Mouse (Mus musculus): Measurements from ENCODE around the gene Fem1a. TPM values are rescaled to one million over a fixed set of nuclear protein-coding genes. Genes with fewer than 3 reads are reported as not detected.

Gene Fem1a
- 2.7 TPM in 2 replicates for total RNA-seq (2015; ENCODE audit: low replicate concordance)
- total RNA-seq (2017; ENCODE audit: low replicate concordance), result 4.9 and 5.3 TPM in 2 replicates

DNA sequence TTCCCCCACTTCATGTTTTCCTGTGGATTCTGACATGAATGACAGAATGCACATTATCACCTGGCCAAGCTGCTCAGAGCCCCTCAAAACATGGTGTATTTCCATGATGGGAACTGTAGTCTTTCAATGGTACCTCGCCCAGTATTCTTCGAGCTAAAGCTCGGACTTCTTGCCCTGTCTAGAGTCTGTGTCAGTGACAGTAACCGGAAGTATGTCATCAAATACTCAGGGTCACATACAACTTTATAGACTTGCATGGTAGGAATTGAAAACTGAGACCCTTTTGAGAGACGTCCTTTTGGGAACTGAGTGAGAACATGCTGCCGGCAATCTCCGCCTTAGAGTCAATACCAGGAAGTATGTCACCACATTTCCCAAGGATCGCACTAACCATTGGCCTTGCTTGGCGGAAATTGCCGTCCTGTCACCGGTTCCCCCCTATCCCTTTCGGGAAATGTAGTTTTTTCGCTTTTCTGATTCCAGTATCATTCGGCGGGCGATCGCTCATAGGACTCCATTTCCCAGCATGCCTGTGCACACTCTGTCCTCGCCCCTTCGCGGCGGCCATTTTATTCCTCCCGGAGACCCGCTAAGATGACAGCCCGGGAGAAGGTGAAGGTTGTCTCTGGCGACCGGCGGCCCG is at the start of gene Fem1a:
TSS of gene Fem1a (plus strand) at position 572 of the 643 bp plus-strand sequence.
- ATAC-seq (replicated peaks; ENCODE audit: low FRiP score, poor library complexity, severe bottlenecking), result peak; percentile 89

DNA sequence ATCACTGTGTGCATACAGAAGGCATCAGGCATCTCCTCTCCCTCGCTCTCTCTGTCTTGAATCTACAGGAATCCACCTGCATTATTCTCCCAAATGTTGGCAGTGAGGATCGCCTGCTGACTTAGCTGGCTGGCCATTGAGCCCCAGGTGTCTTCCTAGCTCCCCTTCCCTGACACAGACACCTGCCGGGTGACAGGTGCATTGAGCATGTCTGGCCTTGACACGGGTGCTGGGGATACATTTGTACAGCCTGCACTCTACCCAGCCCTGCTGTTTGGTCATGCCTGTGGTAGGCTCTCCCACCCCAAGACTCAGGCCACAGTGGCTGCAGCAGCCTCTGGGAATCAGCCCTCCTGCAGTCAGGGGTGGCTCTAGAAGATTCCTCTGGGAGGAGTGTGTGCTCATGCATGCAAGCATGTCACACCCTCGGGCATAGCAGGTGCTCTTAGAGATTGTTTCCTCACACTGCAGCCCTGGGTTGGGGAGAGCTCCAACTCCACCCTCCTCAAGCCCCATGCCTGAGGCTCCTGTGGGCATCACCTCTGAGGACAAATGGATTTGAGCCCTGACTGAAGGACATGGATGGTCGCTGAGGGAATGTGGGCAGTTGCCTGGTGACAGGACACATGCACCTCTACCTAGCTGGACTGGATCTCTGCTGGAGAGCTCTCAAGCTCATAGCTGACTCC is 49.5 kb upstream of the Fem1a start:
- ATAC-seq (replicated peaks; ENCODE audit: low FRiP score, poor library complexity, severe bottlenecking), result no peak

DNA sequence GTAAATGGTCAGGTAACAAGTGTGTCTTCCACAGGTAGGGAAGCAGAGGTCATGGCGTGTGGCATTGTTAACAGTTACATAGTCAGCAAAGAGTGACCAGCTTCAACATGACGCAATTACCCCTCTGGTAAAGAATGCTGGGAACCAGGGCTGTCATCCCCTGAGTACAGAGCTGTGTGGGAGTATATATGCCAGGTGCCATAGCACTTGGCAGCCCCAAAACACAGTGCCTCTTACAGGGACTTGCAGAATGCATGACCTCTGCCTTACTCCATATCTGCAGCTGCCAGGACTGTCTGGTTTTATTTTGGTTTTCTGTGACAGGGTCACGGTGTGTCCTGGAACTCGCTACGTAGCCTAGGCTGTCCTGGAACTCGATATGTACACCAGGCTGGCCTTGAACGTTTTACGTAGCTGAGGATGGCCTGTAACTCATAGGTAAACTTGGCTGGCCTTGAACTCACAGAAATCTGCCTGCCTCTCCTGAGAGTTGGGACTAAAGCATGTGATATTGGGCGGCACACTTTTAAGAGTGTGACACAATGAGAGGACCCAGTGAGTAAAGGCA is 48.6 kb upstream of the Fem1a start:
- no peak for ATAC-seq (replicated peaks; ENCODE audit: low FRiP score, poor library complexity, severe bottlenecking)

DNA sequence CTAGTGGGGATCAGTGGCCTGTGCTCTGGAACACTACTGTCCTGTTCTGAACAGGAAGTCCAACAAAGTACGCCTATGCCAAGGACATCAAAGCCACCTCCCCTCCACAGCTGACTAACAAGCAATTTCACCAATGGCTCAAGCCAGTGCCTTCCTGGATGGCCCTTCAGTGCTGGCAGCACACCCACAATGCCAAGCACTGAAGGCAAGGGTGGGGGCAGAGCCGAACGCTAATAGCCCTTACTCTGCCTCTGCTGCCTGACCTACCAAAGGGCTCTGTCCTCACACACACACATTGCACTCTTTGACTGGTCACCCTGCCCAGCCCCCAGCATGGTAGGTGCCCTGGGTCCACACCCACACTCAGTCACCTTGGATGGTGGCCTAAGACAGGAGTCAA is 47.8 kb upstream of the Fem1a start:
- ATAC-seq (replicated peaks; ENCODE audit: low FRiP score, poor library complexity, severe bottlenecking), result no peak

DNA sequence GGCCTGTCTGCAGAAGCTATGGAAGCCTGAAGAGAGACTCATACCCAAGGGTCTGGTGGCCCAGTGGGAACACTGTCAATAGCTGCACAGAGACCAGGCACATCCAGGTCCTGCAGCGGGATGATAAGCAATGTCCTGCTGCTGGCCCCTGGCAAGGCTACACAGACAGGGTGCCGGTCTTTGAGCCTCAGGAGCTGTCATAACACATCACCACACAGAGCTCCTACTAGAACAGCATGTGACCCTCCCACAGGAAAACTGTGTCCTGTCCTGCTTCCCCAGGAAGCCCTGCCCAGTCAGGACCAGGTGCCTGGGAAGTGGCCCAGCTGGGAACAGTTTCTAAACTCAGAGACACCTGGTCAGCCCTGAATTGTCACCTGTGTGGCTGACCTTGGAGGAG is 45.5 kb upstream of the Fem1a start:
- ATAC-seq (replicated peaks; ENCODE audit: low FRiP score, poor library complexity, severe bottlenecking), result no peak

DNA sequence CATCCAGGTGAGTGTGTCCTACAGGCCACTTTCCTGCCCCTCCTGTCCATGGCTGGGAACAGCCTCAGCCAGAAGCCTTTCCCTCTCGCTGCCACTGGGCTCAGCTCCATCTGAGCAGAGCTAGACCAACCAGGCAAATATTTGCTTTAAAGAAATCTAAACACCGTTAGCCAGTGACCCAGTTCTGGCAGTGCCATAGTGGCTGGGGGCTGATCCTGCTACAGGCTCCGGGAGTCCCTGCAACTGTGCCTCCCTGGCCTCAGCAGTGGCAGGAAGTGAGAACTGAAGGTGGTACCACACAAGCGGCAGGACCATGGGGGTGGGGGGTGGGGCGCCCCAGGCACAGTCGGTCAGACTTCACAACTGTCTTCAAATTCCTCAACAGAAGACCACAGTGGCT is 43.9 kb upstream of the Fem1a start:
- ATAC-seq (replicated peaks; ENCODE audit: low FRiP score, poor library complexity, severe bottlenecking), result no peak

DNA sequence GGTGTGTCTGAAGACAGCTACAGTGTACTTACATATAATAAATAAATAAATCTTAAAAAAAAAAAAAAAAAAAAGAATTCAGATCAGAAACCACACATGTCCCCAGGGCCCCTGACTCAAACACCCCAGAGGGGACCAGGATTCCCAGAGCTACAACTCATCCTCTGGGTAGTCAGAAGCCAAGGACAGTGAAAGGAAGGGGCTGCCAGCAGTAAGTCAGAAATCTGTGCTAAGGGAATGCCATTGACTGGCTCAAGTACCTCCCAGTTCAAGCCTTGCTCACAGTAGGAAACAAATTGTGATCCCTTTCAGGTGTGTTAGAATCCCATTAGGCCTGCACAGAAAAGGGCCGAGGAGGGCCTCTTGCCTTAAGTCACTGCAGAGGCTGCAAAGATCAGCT is 42.4 kb upstream of the Fem1a start:
- ATAC-seq (replicated peaks; ENCODE audit: low FRiP score, poor library complexity, severe bottlenecking), result no peak

DNA sequence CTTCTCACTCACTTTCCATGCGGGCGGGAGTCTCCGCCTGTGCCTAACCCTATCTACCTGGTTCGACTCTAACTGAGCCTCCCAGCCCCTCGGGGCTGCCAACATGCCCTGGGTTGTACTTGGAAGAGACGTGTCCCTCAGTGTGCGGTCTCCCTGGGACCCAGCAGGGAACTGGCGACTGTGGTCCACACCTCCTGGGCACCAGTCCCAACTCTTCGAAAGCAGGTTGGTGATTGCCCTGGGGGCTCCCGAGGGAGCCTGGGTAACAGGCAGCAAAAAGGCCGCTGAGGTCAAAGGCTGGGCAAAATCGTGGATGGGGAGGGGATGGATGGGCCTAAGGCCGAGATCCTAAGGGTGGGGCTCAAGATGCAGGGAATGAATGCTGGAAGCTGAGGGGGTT is 38.9 kb upstream of the Fem1a start:
- no peak for ATAC-seq (replicated peaks; ENCODE audit: low FRiP score, poor library complexity, severe bottlenecking)

DNA sequence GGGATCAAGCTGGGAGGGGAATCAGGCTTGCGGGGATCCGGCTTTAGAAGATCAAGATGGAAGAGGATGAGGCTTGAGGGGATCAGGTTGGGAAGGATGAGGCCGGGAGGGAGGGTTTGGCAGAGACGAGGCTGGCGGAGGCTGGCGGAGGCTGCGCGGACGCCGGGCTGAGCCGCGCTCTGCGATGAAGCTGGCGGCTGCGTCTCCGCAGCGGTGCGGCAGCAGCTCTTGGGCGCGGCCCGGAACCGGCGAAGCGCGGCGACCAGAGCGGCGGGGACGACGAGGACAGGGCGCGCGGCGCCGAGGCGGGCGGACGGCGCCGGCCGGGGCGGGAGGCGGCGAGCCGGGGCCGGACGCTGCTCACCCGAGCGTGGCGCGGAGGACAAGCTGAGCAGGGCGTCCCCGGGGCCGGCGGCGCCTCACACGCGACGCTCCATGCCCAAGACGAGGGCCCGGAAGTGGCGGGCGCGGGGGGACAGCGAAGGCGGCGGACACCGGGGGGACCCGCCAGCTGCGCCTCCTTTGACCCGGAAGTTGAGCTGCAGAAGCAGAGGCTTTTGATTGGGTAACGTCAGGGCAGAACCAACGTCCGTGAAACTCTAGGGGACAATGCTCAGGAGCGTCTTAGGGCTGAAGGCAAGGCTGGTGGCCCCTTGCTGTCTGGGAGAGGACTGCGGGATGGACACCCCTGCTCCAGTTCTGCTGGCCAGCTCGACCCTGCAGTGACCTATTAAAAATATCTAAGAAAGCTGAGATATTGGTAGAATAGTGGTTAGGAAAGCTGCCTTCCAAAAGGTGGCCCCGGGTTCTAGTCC is 38.0 kb upstream of the Fem1a start, which contains the start of gene Dpp9:
TSS of gene Dpp9 (minus strand) at position 529 of the 815 bp plus-strand sequence.
- ATAC-seq (replicated peaks; ENCODE audit: low FRiP score, poor library complexity, severe bottlenecking), result peak; percentile 95

DNA sequence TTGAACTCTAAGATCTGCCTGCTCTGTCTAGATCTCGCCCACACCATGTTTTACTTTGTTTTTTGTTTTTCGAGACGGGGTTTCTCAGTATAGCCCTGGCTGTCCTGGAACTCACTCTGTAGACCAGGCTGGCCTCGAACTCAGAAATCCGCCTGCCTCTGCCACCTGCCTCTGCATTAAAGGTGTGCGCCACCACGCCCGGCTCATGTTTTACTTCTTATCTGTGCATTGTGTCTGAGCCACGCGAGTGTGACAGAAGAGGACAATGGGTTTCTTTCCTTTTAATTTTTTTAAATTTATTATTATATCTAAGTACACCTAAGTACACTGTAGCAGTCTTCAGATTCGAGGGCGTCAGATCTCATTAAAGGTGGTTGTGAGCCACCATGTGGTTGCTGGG is 37.4 kb upstream of the Fem1a start:
- no peak for ATAC-seq (replicated peaks; ENCODE audit: low FRiP score, poor library complexity, severe bottlenecking)

DNA sequence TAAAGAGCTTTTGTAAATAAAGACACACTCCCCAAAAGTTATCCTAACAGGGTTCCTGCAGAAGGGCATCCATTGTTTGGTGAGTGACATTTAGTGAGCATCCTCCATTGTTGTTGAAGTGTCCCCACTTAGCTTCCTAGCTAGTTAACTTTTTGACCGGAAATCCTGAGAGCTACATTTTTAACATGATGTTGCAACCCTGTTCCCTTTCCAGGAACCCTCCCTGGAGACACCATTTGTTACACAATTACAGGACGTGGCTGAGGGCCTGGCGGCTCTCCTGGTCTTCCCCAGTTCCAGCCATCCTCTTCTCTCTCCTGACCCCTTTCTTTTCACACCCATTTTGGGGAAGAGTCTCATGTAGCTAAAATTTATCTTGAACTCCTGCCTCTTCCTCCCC is 36.8 kb upstream of the Fem1a start:
- ATAC-seq (replicated peaks; ENCODE audit: low FRiP score, poor library complexity, severe bottlenecking), result no peak

DNA sequence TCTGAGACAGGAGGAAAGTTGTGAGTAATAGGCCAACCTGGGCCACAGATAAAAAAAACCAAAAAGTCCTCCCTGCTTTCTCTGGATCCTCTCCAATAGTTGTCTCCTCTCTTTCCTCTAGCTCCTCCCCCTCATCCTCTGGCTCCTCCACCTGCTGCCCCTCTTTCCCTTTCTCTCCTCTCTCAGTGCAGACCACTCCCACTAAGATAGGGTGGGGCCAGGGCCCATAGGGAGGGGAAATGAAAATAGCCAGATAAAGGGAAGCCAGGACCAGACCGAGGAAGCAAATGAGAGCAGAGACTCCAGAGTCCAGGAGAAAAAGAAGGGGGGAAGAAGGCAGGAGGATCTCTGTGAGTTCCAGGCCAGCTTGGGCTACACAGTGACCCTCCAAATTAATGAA is 31.7 kb upstream of the Fem1a start:
- no peak for ATAC-seq (replicated peaks; ENCODE audit: low FRiP score, poor library complexity, severe bottlenecking)

DNA sequence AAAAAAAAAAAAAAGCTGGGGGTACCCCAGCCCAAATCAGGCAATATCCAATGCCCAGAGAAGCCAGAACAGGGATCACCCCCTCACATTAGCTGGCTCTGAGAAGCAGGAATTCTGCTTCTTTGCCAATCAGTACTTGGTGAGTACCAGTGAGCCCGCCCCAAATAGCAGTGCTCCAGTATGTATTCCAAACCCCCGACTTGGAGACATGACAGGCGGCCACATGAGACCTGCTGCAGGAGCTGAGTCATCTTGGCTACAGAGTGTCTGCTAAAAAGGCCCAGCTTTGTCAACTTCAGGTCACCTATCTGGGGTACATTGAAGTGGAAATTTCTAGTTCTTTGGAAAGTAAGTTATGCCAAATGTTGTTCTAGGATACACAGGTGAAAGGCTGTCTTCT is 30.0 kb upstream of the Fem1a start:
- ATAC-seq (replicated peaks; ENCODE audit: low FRiP score, poor library complexity, severe bottlenecking), result no peak

DNA sequence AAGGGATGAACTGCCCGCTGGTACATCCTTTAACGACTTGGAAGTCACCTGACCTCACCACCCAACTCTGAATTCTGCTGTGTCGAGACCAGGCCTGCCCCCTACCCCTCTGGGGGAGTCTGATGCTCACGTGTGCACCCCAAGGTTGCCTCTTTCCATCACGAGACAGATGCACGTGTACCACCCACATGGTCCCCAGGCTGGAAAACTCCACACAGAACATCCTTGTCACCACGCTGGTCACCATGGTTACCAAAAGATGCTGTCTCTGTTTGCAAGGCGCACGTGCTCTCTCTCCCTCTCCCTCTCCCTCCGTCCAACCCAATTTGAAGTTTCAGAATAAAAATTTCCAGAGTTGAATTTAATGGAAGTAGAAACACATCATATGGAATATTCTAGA is 26.7 kb upstream of the Fem1a start:
- ATAC-seq (replicated peaks; ENCODE audit: low FRiP score, poor library complexity, severe bottlenecking), result no peak

DNA sequence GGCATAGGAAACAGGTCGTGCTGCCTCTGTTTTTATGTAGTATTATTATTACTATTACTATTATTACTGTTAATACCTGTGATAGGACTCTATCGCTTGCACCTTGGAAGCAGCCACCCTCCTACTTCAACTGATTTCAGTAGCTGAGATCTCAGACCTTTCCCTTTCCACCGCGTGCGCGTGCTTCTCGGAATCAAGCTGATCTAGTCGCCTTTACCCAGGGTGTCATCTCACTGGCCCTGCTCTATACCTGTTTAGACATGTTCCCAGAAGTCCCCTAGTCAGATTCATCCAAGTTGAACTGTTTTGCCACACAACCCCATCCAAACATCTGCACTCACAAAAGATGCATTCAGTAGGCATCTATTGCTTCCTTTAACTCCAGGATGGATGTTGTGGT is 23.2 kb upstream of the Fem1a start:
- no peak for ATAC-seq (replicated peaks; ENCODE audit: low FRiP score, poor library complexity, severe bottlenecking)

DNA sequence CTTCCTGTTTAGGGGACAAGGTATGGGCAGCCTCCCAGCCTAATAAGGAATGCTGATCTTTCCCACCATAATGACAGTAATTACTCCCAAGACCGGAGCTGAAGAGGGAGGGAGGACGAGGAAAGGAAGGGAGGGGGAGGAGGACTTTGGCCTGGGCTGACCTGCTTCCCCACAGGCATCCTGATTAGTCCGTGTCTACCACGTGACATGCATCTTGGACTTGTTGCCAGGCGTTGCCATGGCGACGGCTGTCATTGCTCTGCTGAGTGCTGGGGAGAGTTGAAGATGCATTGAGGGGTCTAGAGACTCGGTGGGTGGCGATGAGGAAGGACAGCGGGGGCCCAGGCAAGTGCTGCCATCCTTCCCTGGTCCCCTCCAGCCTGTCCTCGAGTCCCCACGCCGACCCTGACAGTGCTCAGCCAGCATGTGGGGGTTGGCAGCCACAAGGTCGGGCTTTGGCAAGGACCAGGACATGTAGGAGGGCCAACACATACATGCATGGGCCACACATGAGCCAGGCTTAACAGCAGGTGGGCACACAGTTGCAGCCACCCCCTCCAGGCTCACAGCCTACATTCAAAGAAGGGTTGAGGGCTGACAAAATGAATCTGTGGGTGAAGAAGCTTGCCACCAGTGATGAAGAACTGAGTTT is 22.7 kb upstream of the Fem1a start:
- ATAC-seq (replicated peaks; ENCODE audit: low FRiP score, poor library complexity, severe bottlenecking), result no peak

DNA sequence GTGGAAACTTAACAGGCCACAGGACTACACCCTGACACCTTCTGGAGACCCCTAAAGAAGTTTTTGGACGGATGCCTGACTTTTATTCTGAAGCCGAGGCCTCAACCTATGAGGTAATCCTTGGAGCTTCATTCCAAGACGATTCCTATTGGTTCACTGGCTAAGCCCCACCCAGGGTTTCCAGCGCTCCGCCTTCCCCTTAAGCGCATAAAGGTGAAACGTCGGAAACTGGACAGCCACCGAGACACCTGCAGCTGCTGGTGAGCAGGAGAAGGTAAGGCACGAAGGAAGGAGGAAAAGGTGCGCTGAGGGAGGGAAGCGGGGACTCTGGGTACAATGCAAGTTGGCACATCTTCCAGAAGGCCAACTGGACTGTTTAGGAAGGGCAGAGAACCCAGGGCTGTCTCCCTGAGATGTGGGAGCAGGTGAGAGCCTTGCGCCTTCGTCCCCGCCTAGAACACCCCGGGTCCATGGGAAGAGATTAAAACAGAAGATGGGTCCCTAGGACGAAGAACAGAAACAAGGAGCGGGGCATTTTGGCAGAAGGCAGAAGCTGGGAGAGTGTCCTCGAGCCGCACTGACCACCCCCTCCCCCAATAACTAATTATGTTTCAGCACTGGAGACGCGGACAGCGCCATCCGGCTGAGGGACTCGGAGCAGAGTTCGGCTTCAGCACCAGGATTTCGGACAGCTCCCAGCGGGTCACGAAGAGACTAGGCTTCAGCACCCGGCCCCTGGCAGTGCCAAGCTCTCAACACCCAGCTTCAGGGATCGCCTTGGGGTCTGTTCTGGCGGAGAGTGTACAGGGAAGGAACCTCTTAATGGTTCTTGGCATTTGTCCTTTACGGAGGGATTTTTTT is 14.8 kb upstream of the Fem1a start:
- ATAC-seq (replicated peaks; ENCODE audit: low FRiP score, poor library complexity, severe bottlenecking), result peak; percentile 39; the same call in 1 of the 2 replicates

DNA sequence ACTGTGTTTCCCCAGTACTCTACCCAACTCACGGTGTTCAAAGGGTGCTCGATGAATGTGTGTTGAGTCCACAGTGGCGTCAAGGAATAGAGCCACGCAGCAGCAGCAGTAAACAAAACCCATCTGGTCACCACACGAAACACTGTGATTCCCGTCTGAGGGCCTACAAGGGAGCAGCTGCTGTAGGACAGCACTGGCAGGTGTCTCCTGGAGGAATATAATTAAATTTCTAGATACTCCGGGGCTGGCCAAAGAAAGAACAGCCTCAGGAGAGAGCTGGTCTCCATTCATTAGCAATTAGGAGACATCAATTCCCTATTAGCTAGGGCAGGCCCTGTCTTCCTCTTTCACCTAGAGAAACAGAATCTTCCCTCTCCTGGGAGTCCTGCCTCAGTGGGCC is 11.0 kb upstream of the Fem1a start:
- ATAC-seq (replicated peaks; ENCODE audit: low FRiP score, poor library complexity, severe bottlenecking), result no peak

Data from erythroblast, adult 5-6 weeks (primary cell).